Mouse (Mus musculus) midbrain, postnatal 0 days (tissue): ENCODE measurements at regions not wholly inside any gene's neighbourhood (a gene's known extent, or its start where the extent isn't known, plus 50 kb on each side); places are given as distances from the start of the nearest gene placed in this dataset.

Experiments
- ATAC-seq: fragments of 200-750 bp; cut with Nextera tagmentation; 2 replicates; pipeline ENCODE4 v1.8.0; 2017; ENCODE audit warnings: moderate number of reproducible peaks, mild to moderate bottlenecking, moderate TSS enrichment, moderate library complexity; ENCODE audit not compliant: low FRiP score
- DNase-seq: peaks from one replicate; pipeline ENCODE4 v3.0.0-alpha.2; 2015; ENCODE audit warnings: low spot score
- H3K27ac ChIP-seq: fragments of 300-500 bp; sonication (generic); 2 replicates; pipeline ENCODE4 v1.5.1; 2014; ENCODE audit warnings: low read depth, mild to moderate bottlenecking, low read length, mixed read lengths
- H3K27me3 ChIP-seq: fragments of 300-500 bp; sonication (generic); 2 replicates; pipeline ENCODE4 v1.6.1; 2014; ENCODE audit warnings: low read length, control low read depth, mixed read lengths; ENCODE audit not compliant: insufficient read depth
- H3K36me3 ChIP-seq: fragments of 300-500 bp; sonication (generic); 2 replicates; pipeline ENCODE4 v1.6.1; 2014; ENCODE audit warnings: low read length, control low read depth, mixed read lengths; ENCODE audit not compliant: insufficient read depth
- H3K4me1 ChIP-seq: fragments of 300-500 bp; sonication (generic); 2 replicates; pipeline ENCODE4 v1.6.1; 2014; ENCODE audit warnings: mild to moderate bottlenecking, control low read depth, antibody characterized with exemption, low read length, mixed read lengths; ENCODE audit not compliant: insufficient read depth
- H3K4me2 ChIP-seq: fragments of 300-500 bp; sonication (generic); 2 replicates; pipeline ENCODE4 v1.6.1; 2014; ENCODE audit warnings: low read depth, mild to moderate bottlenecking, low read length, mixed read lengths; ENCODE audit not compliant: poor library complexity, severe bottlenecking
- H3K4me3 ChIP-seq: fragments of 300-500 bp; sonication (generic); 2 replicates; pipeline ENCODE4 v1.5.1; 2014; ENCODE audit warnings: low read depth, mild to moderate bottlenecking, low read length, moderate library complexity
- H3K9ac ChIP-seq: fragments of 300-500 bp; sonication (generic); replicated peaks from 2 replicates; pipeline ENCODE4 v1.6.1; 2014; ENCODE audit warnings: mild to moderate bottlenecking, low read length, moderate library complexity, mixed read lengths; ENCODE audit not compliant: poor library complexity, severe bottlenecking
- H3K9me3 ChIP-seq: fragments of 300-500 bp; sonication (generic); 2 replicates; pipeline ENCODE4 v1.6.1; 2016; ENCODE audit warnings: low read length, control low read depth
- CTCF ChIP-seq: IDR thresholded peaks from 2 replicates; pipeline ENCODE4 v1.5.1; 2016; ENCODE audit warnings: antibody characterized with exemption, mild to moderate bottlenecking
- WGBS: fragments of 180-500 bp; shearing (Covaris S2); extraction: QIAGEN DNeasy Blood & Tissue Kit; methylation state at CpG from one replicate; pipeline ENCODE4 v1.1.7; 2014; 5-methylcytosine and 5-hydroxymethylcytosine counted together

GRCm38 (mm10) chr9:41508746-41509145 is 347.2 kb upstream of the Ubash3b start:
- no peak overlapping the region for H3K27ac ChIP-seq
- H3K4me3 ChIP-seq, result no peak overlapping the region
- no peak overlapping the region for H3K9ac ChIP-seq
- H3K27me3 ChIP-seq, result no peaks in the 10 kb centered on the region
- DNase-seq (no peak), ATAC-seq (no peak)
- WGBS, result 99% methylated on average over 5 of the region's 5 CpGs
- H3K4me2 ChIP-seq, result no peak overlapping the region
- H3K36me3 ChIP-seq, result no peaks in the 10 kb centered on the region; the same call in 1 of the 2 replicates
- H3K4me1 ChIP-seq, result no peaks in the 10 kb centered on the region
- TF ChIP-seq CTCF, result no peak
- no peaks in the 10 kb centered on the region for H3K9me3 ChIP-seq

- Histone ChIP-seq H3K36me3 (no peaks in the 10 kb centered on the region), H3K9ac (no peak overlapping the region), H3K27ac (no peak overlapping the region), H3K4me3 (no peak overlapping the region), H3K4me2 (no peak overlapping the region), H3K9me3 (no peaks in the 10 kb centered on the region), H3K4me1 (no peaks in the 10 kb centered on the region), H3K27me3 (no peaks in the 10 kb centered on the region)
- ATAC-seq (no peak), DNase-seq (no peak)
- WGBS, result 82% methylated on average over 5 of the region's 5 CpGs
- no peak for TF ChIP-seq CTCF
Observed at GRCm38 (mm10) chr9:41498326-41498725, 336.8 kb upstream of the Ubash3b start.

GRCm38 (mm10) chr9:41490112-41490511 is 328.6 kb upstream of the Ubash3b start:
- 92% methylated on average over 3 of the region's 3 CpGs for whole genome bisulfite sequencing
- Histone ChIP-seq H3K4me2 (no peak overlapping the region), H3K36me3 (no peaks in the 10 kb centered on the region), H3K27ac (no peak overlapping the region), H3K4me3 (no peak overlapping the region), H3K27me3 (no peaks in the 10 kb centered on the region), H3K4me1 (no peaks in the 10 kb centered on the region), H3K9me3 (no peaks in the 10 kb centered on the region), H3K9ac (no peak overlapping the region)
- no peak for TF ChIP-seq CTCF
- no peak for DNase-seq
- no peak for ATAC-seq

- H3K36me3 ChIP-seq, result no peaks in the 10 kb centered on the region
- H3K4me2 ChIP-seq, result no peak overlapping the region
- TF ChIP-seq CTCF, result no peak
- H3K4me1 ChIP-seq, result no peaks in the 10 kb centered on the region
- WGBS, result 75% methylated on average over 2 of the region's 2 CpGs
- H3K27me3 ChIP-seq, result no peaks in the 10 kb centered on the region
- H3K27ac ChIP-seq, result no peak overlapping the region
- DNase-seq, result no peak
- H3K9ac ChIP-seq, result no peak overlapping the region
- H3K9me3 ChIP-seq, result no peaks in the 10 kb centered on the region
- H3K4me3 ChIP-seq, result no peak overlapping the region
- ATAC-seq, result no peak
Observed at GRCm38 (mm10) chr9:41488046-41488445, 326.5 kb upstream of the Ubash3b start.

GRCm38 (mm10) chr9:41483218-41483617 is 321.7 kb upstream of the Ubash3b start:
- no peak for TF ChIP-seq CTCF
- Histone ChIP-seq H3K9ac (no peak overlapping the region), H3K36me3 (no peaks in the 10 kb centered on the region), H3K9me3 (no peaks in the 10 kb centered on the region), H3K4me1 (no peaks in the 10 kb centered on the region), H3K4me3 (no peak overlapping the region), H3K4me2 (no peak overlapping the region), H3K27me3 (no peaks in the 10 kb centered on the region), H3K27ac (no peak overlapping the region)
- no peak for DNase-seq
- WGBS, result 94% methylated on average over 3 of the region's 3 CpGs
- ATAC-seq, result no peak

GRCm38 (mm10) chr9:41481611-41482266 is 320.2 kb upstream of the Ubash3b start:
- Histone ChIP-seq H3K4me1 (no peaks in the 10 kb centered on the region), H3K4me2 (no peak overlapping the region), H3K9ac (no peak overlapping the region), H3K27me3 (no peaks in the 10 kb centered on the region), H3K27ac (no peak overlapping the region), H3K9me3 (no peaks in the 10 kb centered on the region), H3K4me3 (no peak overlapping the region), H3K36me3 (no peaks in the 10 kb centered on the region)
- DNase-seq (no peak), ATAC-seq (no peak)
- TF ChIP-seq CTCF, result no peak
- WGBS, result 93% methylated on average over 6 of the region's 6 CpGs
